Mouse (Mus musculus) bone marrow, adult 2 months (tissue): ENCODE data around the gene Tgif1. TPM values are rescaled to one million over a fixed set of nuclear protein-coding genes. Genes with fewer than 3 reads are reported as not detected.

Experiments
- H3K27ac ChIP-seq: fragments of 200-500 bp; 2 replicates; pipeline ENCODE4 v1.5.1; 2012; ENCODE audit warnings: low read depth, mild to moderate bottlenecking, control low read depth, inconsistent platforms, low read length; ENCODE audit not compliant: control insufficient read depth, poor library complexity, insufficient read depth
- H3K4me1 ChIP-seq: fragments of 200-500 bp; 2 replicates; pipeline ENCODE4 v1.6.1; 2011; ENCODE audit warnings: low read length; ENCODE audit not compliant: control insufficient read depth, insufficient read depth
- H3K4me3 ChIP-seq: fragments of 200-500 bp; replicated peaks from 2 replicates; pipeline ENCODE3; 2011; ENCODE audit warnings: mild to moderate bottlenecking, low read depth, low read length, control low read depth; ENCODE audit not compliant: control insufficient read depth
- CTCF ChIP-seq: fragments of 200-500 bp; IDR thresholded peaks from 2 replicates; pipeline ENCODE4 v1.5.1; 2011; ENCODE audit warnings: low read length, control low read depth; ENCODE audit not compliant: control insufficient read depth, insufficient read depth
- POLR2A ChIP-seq: fragments of 200-500 bp; IDR thresholded peaks from 2 replicates; pipeline ENCODE4 v1.6.1; 2011; ENCODE audit warnings: low read depth, mild to moderate bottlenecking, control low read depth, low read length, borderline replicate concordance; ENCODE audit not compliant: control insufficient read depth
- WGBS: fragments of 180-500 bp; shearing (Covaris S2); methylation state at CpG from one replicate; pipeline ENCODE4 v1.1.7; 2018; 5-methylcytosine and 5-hydroxymethylcytosine counted together
- polyA plus RNA-seq: library from polyadenylated mRNA; stranded (reverse); fragments of >200 nt; gene quantifications from 2 replicates; pipeline ENCODE4 v1.2.4, GENCODE M21; 2011; ENCODE audit warnings: low replicate concordance; ENCODE audit not compliant: missing spikeins, insufficient read depth, insufficient read length

The Tgif1 gene
- 11.2 and 33.1 TPM in 2 replicates for polyA plus RNA-seq

DNA sequence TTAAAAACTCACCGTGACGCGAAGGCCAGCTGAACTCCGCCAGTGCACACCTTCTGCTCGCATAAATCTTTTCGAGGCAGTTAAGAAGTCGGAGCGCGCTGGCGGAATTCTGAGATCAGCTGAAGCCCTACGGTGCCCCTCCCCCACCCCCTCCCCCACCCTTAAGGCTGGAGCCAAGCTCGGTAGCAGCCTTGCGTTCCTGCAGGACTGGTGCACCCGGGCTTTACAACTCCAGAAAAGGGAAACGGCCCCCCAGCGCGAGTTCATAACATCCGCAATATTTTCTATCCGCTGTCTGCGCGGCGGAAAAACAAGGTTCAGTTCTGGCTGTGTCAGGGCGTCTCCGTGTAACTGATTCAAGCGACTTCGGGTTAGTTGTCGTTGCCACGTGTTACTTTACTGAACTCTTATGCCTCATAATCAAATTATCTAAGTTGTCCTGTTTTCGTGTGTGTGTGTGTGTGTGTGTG is at the start of gene Tgif1:
Tgif1 (minus strand) TSS at position 111 of the 470 bp plus-strand sequence.
- under 1% methylated on average over 29 of the region's 29 CpGs for WGBS
- H3K4me3 ChIP-seq = peak within 1 kb of the TSS; percentile 87
- no peak for TF ChIP-seq POLR2A
- no peak for TF ChIP-seq CTCF
- peak within 1 kb of the TSS; percentile 88 for H3K27ac ChIP-seq
- no peaks in the 10 kb centered on the region for H3K4me1 ChIP-seq

DNA sequence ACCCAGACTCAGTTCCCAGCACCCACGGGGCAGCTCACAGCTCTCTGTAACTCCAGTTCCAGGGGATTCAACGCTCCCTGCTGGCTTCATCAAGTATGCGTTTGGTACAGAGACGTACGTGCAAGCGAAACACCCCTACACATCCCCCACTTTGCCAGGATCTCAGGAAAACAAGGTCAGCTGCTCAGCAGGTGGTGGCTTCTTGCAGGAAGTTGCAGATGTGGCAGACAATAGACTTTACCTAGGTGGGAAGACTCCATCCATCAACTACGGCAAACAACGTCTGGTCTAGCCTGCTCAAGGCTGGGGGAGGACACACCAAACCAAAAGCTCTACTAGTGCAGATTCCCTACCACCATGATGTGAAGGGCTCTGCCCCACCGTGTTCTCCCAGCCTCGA is 47.3 kb upstream of the Tgif1 start:
- TF ChIP-seq POLR2A = no peak
- no peak for TF ChIP-seq CTCF
- Histone ChIP-seq H3K4me3 (no peak overlapping the region), H3K4me1 (no peaks in the 10 kb centered on the region), H3K27ac (no peak overlapping the region)
- WGBS = 91% methylated on average over 10 of the region's 10 CpGs

DNA sequence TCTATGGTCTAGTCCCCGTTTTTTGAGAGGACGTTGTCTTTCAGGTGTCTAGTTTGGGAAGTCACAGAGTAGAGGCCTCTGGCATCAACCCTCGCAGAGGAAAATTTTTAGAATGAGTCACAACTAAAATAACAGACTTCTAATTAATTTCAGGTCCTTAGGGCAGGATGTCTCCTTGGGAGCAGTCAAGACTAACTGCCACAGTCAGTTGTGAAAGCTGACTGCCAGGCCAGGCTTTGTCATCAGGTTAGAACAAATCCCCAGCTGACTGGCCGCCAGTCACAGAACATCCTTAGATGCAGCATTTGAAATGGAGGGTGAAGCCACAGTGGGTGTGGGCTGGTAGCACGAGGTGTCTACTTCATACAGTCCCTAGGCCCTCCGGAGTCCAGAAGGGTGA is 46.3 kb upstream of the Tgif1 start:
- no peak overlapping the region for H3K4me3 ChIP-seq
- TF ChIP-seq POLR2A (no peak), CTCF (no peak)
- H3K4me1 ChIP-seq = no peaks in the 10 kb centered on the region
- H3K27ac ChIP-seq = no peak overlapping the region
- 86% methylated on average over 6 of the region's 6 CpGs for WGBS

- TF ChIP-seq POLR2A (no peak), CTCF (no peak)
- H3K27ac ChIP-seq = no peak overlapping the region
- peaks cover 1% of the 10 kb centered on the region; the same call in 1 of the 2 replicates for H3K4me1 ChIP-seq
- no peak overlapping the region for H3K4me3 ChIP-seq
- WGBS = 90% methylated on average over 9 of the region's 9 CpGs
Measured at GRCm38 (mm10) chr17:70894867-70895266, 41.5 kb upstream of the Tgif1 start.

DNA sequence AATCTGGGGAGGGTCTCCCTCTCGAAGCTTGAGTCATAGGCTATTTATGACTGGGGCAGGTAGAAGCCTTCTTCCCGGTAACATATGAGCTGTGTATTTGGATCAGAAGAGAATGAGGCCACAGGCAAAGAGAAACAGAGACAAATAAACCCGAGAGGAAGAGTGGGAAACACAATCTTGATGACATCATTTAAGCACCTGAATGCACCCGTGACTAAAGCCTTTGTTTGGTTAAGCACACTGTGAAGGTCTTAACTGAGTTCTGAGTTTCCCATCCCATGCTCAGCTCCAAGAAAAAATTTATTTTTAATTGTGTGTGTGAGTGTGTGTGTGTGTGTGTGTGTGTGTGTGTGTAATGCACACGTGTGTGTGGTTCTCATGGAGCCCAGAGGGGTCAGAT is 39.8 kb upstream of the Tgif1 start:
- H3K27ac ChIP-seq = no peak overlapping the region
- TF ChIP-seq CTCF (no peak), POLR2A (no peak)

DNA sequence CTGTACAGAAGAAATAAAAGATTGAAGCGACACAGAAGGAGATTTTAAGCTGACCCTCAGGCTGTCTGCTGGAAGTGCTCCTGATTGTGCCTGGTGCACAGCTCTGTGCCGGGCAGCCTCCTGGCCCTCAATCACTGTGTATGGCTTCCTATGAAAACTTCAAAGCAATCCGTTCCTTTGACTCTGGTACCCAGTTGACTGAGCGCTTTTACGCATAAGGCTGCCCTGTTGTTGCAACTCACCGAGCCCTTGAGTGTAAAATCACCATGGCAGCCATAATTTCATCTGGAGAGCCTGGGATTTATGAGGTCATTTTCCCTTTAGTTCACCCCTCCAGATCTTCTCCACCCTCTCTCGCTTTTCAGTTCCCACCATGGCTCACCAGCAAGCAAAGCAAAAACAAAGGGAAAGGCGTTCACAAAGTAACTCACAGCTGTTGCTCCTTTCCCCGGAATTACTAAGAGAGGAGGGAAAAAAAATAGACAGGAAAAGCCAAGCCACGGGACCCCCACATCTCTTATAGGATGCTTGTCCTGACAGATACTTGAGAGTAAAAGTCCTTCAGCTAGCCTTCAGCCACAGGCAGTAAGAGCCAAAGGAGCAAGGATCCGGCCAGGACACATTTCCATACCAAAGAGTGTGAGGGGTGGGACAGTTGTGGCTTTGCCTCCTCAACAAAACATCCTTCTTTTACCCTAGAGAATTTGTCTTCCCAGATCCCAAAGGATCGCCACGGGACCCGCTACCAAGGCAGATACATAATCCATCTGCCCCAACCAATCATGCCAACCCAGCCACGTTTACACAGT is 39.1 kb upstream of the Tgif1 start:
- no peak for TF ChIP-seq POLR2A
- no peak for TF ChIP-seq CTCF
- WGBS = 86% methylated on average over 15 of the region's 15 CpGs
- Histone ChIP-seq H3K4me1 (peaks cover 3% of the 10 kb centered on the region; the same call in 1 of the 2 replicates), H3K4me3 (no peak overlapping the region), H3K27ac (no peak overlapping the region)

More for the DNA sequence above, 39.8 kb upstream of the Tgif1 start:
- Histone ChIP-seq H3K4me3 (no peak overlapping the region), H3K4me1 (peaks cover 1% of the 10 kb centered on the region; the same call in 1 of the 2 replicates)
- 79% methylated on average over 5 of the region's 5 CpGs for WGBS

- 62% methylated on average over 8 of the region's 8 CpGs for WGBS
- TF ChIP-seq CTCF = no peak
- no peak for TF ChIP-seq POLR2A
- no peak overlapping the region for H3K4me3 ChIP-seq
- H3K4me1 ChIP-seq = peaks cover 3% of the 10 kb centered on the region; the same call in 1 of the 2 replicates
- H3K27ac ChIP-seq = peak overlapping the region; percentile 69; the same call in 1 of the 2 replicates
Measured at GRCm38 (mm10) chr17:70890571-70890970, 37.2 kb upstream of the Tgif1 start.

DNA sequence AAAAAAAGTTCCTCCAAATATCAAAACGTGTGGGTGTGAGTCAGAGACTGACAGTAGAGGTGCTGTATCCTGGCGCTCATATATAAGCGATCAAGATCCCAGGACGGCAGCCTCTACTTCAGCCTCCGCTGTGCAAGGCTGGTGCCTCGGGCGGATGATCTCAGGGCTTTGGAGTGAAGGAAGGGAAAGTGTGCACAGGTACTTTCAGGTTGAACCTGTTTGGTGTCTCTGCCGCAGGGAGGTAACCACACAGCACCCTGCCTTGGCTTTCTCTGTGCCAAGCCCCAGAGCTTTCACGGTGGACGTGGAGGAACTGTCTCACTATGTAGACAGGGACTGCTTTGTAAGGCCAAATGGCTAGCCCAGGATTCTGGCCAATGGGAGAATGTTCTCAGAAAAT is 35.3 kb upstream of the Tgif1 start:
- no peak overlapping the region for H3K4me3 ChIP-seq
- WGBS = 85% methylated on average over 10 of the region's 10 CpGs
- TF ChIP-seq POLR2A = no peak
- no peak for TF ChIP-seq CTCF
- H3K4me1 ChIP-seq = peaks cover 3% of the 10 kb centered on the region; the same call in 1 of the 2 replicates
- no peak overlapping the region for H3K27ac ChIP-seq

DNA sequence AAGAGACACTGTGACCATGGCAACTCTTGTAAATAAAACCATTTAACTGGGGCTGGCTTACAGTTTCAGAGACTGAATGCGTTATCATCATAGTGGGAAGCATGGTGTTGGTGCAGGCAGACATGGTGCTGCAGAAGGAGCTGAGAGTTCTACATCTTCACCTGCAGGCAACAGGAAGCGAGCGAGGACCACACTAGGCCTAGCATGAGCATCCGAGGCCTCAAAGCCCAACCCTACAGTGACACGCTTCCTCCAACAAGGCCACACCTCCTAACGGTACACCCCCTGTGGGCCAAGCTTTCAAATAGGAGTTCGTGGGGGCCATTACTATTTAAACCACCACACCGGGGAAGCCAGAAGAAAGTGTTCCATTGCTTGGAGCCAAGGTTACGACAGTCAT is 34.5 kb upstream of the Tgif1 start:
- peaks cover 3% of the 10 kb centered on the region; the same call in 1 of the 2 replicates for H3K4me1 ChIP-seq
- no peak overlapping the region for H3K27ac ChIP-seq
- no peak overlapping the region for H3K4me3 ChIP-seq
- WGBS = 85% methylated on average over 9 of the region's 9 CpGs
- no peak for TF ChIP-seq CTCF
- no peak for TF ChIP-seq POLR2A
